21 mouse cellular contexts compared by ENCODE assay signal in the genomic region with DNA sequence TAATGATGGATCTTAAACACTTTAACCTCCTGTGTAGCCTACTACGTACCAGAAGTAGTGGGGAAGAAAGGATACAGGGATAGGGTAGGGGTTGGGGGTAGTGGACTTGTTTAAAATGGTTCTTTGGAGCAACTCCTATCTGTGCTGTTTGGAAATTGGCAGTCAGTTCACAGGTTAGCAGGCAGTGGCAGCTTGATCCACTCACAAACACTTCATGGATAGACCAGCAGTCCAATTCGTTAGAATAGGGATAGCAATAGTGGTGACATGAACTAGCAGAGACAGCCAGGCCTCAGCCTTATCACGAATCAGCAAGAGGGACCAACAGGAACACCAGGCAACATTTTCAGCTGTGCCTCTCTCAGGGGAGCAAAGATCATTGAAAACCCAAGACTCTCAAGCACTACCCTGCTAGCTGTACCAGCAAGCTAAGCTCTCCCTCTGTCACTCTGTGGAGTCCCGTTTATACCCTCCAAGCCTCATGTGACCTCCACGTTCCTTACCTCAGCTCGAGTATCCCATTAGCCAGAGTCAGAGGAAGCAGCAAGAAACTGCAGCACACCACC. TPM values are rescaled to one million over a fixed set of nuclear protein-coding genes. Genes with fewer than 3 reads are reported as not detected.
DNase-seq lines count a peak whose midpoint lies in the region; ATAC-seq and TF ChIP-seq lines count a peak whose summit lies in the region.
"Had no signal": no experiment of that assay in that cellular context is flagged by ENCODE, and none has a peak within 500 bp of the region (broad histone marks: within the 10 kb centered on the region; RNA-seq: fewer than 3 reads in every experiment).

No protein-coding gene starts in this region.

- 0 out of 2 replicates have a peak, but pooled peaks have one; percentile 29 for TF ChIP-seq POLR2A in heart, adult 2 months (IDR thresholded peaks at IDR 0.05; ENCODE audit: insufficient read depth, low read depth, low read length)
- TF ChIP-seq POLR2A in CH12.LX (IDR thresholded peaks at IDR 0.05; ENCODE audit: low read depth, low read length), result no peak

- ATAC-seq in heart, embryonic 14.5 days (ENCODE audit: insufficient number of reproducible peaks, insufficient read depth, low FRiP score, low read depth), result no peak
- peak; percentile 63 for ATAC-seq in heart, postnatal 0 days (ENCODE audit: insufficient read depth, low read depth)
- ATAC-seq: forebrain, embryonic 14.5 days; hindbrain, postnatal 0 days had no signal

- peak overlapping the region; percentile 65 for H3K27ac ChIP-seq in heart, adult 2 months
- H3K27ac ChIP-seq in heart, embryonic 14.5 days (replicated peaks in 1 of 2; ENCODE audit: control insufficient read depth in 1 of 2, insufficient read depth in 1 of 2, low read depth in 2 of 2, low read length in 2 of 2), result peak overlapping the region; percentile 15 to 50; a peak in 3 of 4 replicates
- H3K27ac ChIP-seq in CH12.LX (ENCODE audit: insufficient read depth, low read depth), result no peak overlapping the region
- H3K27ac ChIP-seq in heart, postnatal 0 days (ENCODE audit: low read depth), result peak overlapping the region; percentile 76
- H3K27ac ChIP-seq: embryonic facial prominence, embryonic 15.5 days; forebrain, embryonic 10.5 days; gastrocnemius, adult 2 months; hindbrain, embryonic 13.5 days; hindbrain, postnatal 0 days had no signal

- intact Hi-C loops in heart, adult 2 months (cut with DNase I), result loop anchor here (5.0 kb wide), 2 partner anchors 51 to 69 kb away; no protein-coding TSS in a partner anchor
- intact Hi-C loops in heart, postnatal 14 days (cut with DNase I), result no loop called here
- intact Hi-C loops in heart, postnatal 36 days (cut with DNase I), result loop anchor here (5.0 kb wide), 1 partner anchor 69 kb away; no protein-coding TSS in a partner anchor

- no peaks in the 10 kb centered on the region for H3K9me3 ChIP-seq in heart, embryonic 14.5 days (ENCODE audit: control insufficient read depth, low read length)
- H3K9me3 ChIP-seq in CH12.LX (replicated peaks; ENCODE audit: low read length), result peaks cover 6% of the 10 kb centered on the region
- no peaks in the 10 kb centered on the region for H3K9me3 ChIP-seq in heart, postnatal 0 days (replicated peaks; ENCODE audit: control insufficient read depth, low read length)
- H3K9me3 ChIP-seq: embryonic facial prominence, embryonic 15.5 days; forebrain, embryonic 10.5 days; hindbrain, embryonic 13.5 days had no signal

- dilution Hi-C loops in CH12.LX (cut with MboI; ENCODE audit: extremely low pct_ligation_motif_present, extremely low pct_unique_long_range_greater_than_20kb, low sequenced_read_pairs), result no loop called here

- no peak overlapping the region for H3K4me3 ChIP-seq in heart, adult 2 months
- no peak overlapping the region for H3K4me3 ChIP-seq in heart, embryonic 14.5 days (ENCODE audit: control insufficient read depth in 1 of 2, insufficient read depth in 1 of 2, low read depth in 1 of 2, low read length in 2 of 2)
- H3K4me3 ChIP-seq in CH12.LX (replicated peaks in 1 of 3; ENCODE audit: low read depth in 2 of 3, low read length in 2 of 3, poor library complexity in 1 of 3), result no peak overlapping the region
- no peak overlapping the region for H3K4me3 ChIP-seq in heart, postnatal 0 days (ENCODE audit: low read depth, low read length)
- H3K4me3 ChIP-seq: embryonic facial prominence, embryonic 15.5 days; erythroblast, embryonic 14.5 days; forebrain, embryonic 10.5 days; gastrocnemius, adult 2 months; hindbrain, embryonic 13.5 days had no signal

- H3K27me3 ChIP-seq in heart, adult 2 months (ENCODE audit: control insufficient read depth, insufficient read depth, low read length), result no peaks in the 10 kb centered on the region
- no peaks in the 10 kb centered on the region for H3K27me3 ChIP-seq in heart, embryonic 14.5 days (ENCODE audit: control insufficient read depth, insufficient read depth, low read length)
- no peaks in the 10 kb centered on the region for H3K27me3 ChIP-seq in CH12.LX (replicated peaks)
- no peaks in the 10 kb centered on the region for H3K27me3 ChIP-seq in heart, postnatal 0 days (ENCODE audit: control insufficient read depth, insufficient read depth, low read length)
- H3K27me3 ChIP-seq: embryonic facial prominence, embryonic 15.5 days; hindbrain, embryonic 13.5 days had no signal

- WGBS in heart, adult 2 months, result 46% methylated on average over 6 of the region's 6 CpGs
- 37% methylated on average over 6 of the region's 6 CpGs for WGBS in heart, embryonic 14.5 days
- 29% methylated on average over 6 of the region's 6 CpGs for WGBS in heart, postnatal 0 days

- DNase-seq in heart, adult 2 months, result peak in 1 of 2 experiments; percentile 55
- no peak for DNase-seq in heart, postnatal 14 days
- DNase-seq in heart, postnatal 36 days, result no peak
- DNase-seq in CH12.LX (ENCODE audit: extremely low read depth) (no peak), adipocyte (ENCODE audit: low spot score) (no peak)
- peak; percentile 72 for DNase-seq in heart, postnatal 0 days (ENCODE audit: low spot score)
- DNase-seq: adrenal gland, adult 8-10 months; adrenal gland, postnatal 36 days; cerebellum, adult 2 months; cerebellum, postnatal 10 days; gastrocnemius, adult 2 months; kidney, adult 11 months; kidney, adult 9 months had no signal

- no peak overlapping the region for H3K4me2 ChIP-seq in heart, embryonic 14.5 days (ENCODE audit: low read length)
- no peak overlapping the region for H3K4me2 ChIP-seq in CH12.LX (ENCODE audit: insufficient read depth, low read depth, poor library complexity, severe bottlenecking)
- no peak overlapping the region for H3K4me2 ChIP-seq in heart, postnatal 0 days (ENCODE audit: low read depth, low read length)
- H3K4me2 ChIP-seq: embryonic facial prominence, embryonic 15.5 days; hindbrain, embryonic 13.5 days had no signal

- TF ChIP-seq RAD21 in CH12.LX (IDR thresholded peaks at IDR 0.05; ENCODE audit: low read depth, low read length), result no peak

- peak; percentile 57; the same call in 1 of the 2 replicates for TF ChIP-seq EP300 in heart, adult 2 months (IDR thresholded peaks at IDR 0.05; ENCODE audit: insufficient read depth, low read depth, low read length)
- no peak for TF ChIP-seq EP300 in CH12.LX (IDR thresholded peaks at IDR 0.05; ENCODE audit: low read length)
- no peak for TF ChIP-seq EP300 in heart, postnatal 0 days (IDR thresholded peaks at IDR 0.05; ENCODE audit: low read depth)

- H3K9ac ChIP-seq in heart, adult 2 months (ENCODE audit: low read depth, low read length), result no peak overlapping the region
- H3K9ac ChIP-seq in heart, embryonic 14.5 days (ENCODE audit: low read length), result no peak overlapping the region
- H3K9ac ChIP-seq in CH12.LX (ENCODE audit: insufficient read depth, low read depth), result no peak overlapping the region
- no peak overlapping the region for H3K9ac ChIP-seq in heart, postnatal 0 days (replicated peaks; ENCODE audit: low read depth, low read length)
- H3K9ac ChIP-seq: embryonic facial prominence, embryonic 15.5 days; hindbrain, embryonic 13.5 days had no signal

- in situ Hi-C loops in CH12.LX (cut with MboI; ENCODE audit: low pct_ligation_motif_present, low pct_unique_long_range_greater_than_20kb, low sequenced_read_pairs), result loop anchor here (5.0 kb wide), 1 partner anchor 34 kb away; a partner anchor contains a TSS

- no peaks in the 10 kb centered on the region for H3K36me3 ChIP-seq in heart, adult 2 months (ENCODE audit: control insufficient read depth, insufficient read depth, low read length)
- H3K36me3 ChIP-seq in heart, embryonic 14.5 days (ENCODE audit: control insufficient read depth, insufficient read depth, low read length), result no peaks in the 10 kb centered on the region
- H3K36me3 ChIP-seq in CH12.LX (replicated peaks in 1 of 2; ENCODE audit: control insufficient read depth in 1 of 2, insufficient read depth in 1 of 2, low read length in 1 of 2), result no peaks in the 10 kb centered on the region
- no peaks in the 10 kb centered on the region for H3K36me3 ChIP-seq in heart, postnatal 0 days (replicated peaks; ENCODE audit: control insufficient read depth, insufficient read depth, low read length)
- H3K36me3 ChIP-seq: embryonic facial prominence, embryonic 15.5 days; forebrain, embryonic 10.5 days; hindbrain, embryonic 13.5 days had no signal

- H3K4me1 ChIP-seq in heart, adult 2 months (ENCODE audit: control insufficient read depth, insufficient read depth, low read length), result peaks cover 7% of the 10 kb centered on the region
- peaks cover 8 to 20% of the 10 kb centered on the region in 2 experiments; a peak in 3 of 4 replicates for H3K4me1 ChIP-seq in heart, embryonic 14.5 days (ENCODE audit: control insufficient read depth in 2 of 2, insufficient read depth in 2 of 2, low read length in 2 of 2)
- H3K4me1 ChIP-seq in CH12.LX (ENCODE audit: control insufficient read depth in 1 of 2, insufficient read depth in 2 of 2), result peaks cover 0 to 10% of the 10 kb centered on the region in 2 experiments; a peak in 3 of 4 replicates
- H3K4me1 ChIP-seq in heart, postnatal 0 days (ENCODE audit: control insufficient read depth, insufficient read depth), result no peaks in the 10 kb centered on the region

- TF ChIP-seq CTCF in heart, adult 2 months (IDR thresholded peaks at IDR 0.05), result no peak
- no peak for TF ChIP-seq CTCF in CH12.LX (conservative IDR thresholded peaks at IDR 0.05 in 1 of 2, IDR thresholded peaks at IDR 0.05 in 1 of 2; ENCODE audit: low read depth in 2 of 2, low read length in 2 of 2)
- TF ChIP-seq CTCF in heart, postnatal 0 days (IDR thresholded peaks at IDR 0.05; ENCODE audit: low read depth), result no peak

- no peaks in the 10 kb centered on the region for H3K79me2 ChIP-seq in heart, adult 2 months (replicated peaks; ENCODE audit: control insufficient read depth, insufficient read depth, low read length)
- no peaks in the 10 kb centered on the region for H3K79me2 ChIP-seq in CH12.LX (replicated peaks; ENCODE audit: control insufficient read depth, extremely low read depth, insufficient read depth, poor library complexity, severe bottlenecking)

RNA-seq across cellular contexts. Expression of a gene that starts 14.1 kb away (rescaled TPM):
- total RNA-seq in heart, adult 2 months (2021), result 100 to 1,000 TPM; 213 to 276 TPM
- polyA plus RNA-seq in heart, adult 2 months (2012; rRNA removed), result 119 and 283 TPM in 2 replicates
- 100 to 1,000 TPM; 249 to 263 TPM for total RNA-seq in heart, postnatal 14 days (2021)
- polyA plus RNA-seq in heart, embryonic 14.5 days (2014; fragmentation: Nextera tagmentation; extraction: Ambion mirVana), result 314 and 344 TPM in 2 replicates
- total RNA-seq in heart, postnatal 36 days (2021), result 100 to 1,000 TPM; 254 to 268 TPM
- 127 and 139 TPM in 2 replicates for total RNA-seq in CH12.LX (2012; rRNA removed)
- 219 and 225 TPM in 2 replicates for total RNA-seq in CH12.LX (2014; rRNA removed)
- 233 and 294 TPM in 2 replicates for polyA plus RNA-seq in CH12.LX (2012; ENCODE audit: insufficient read length, low read depth)
- total RNA-seq in heart, postnatal 0 days (2014; rRNA removed; ENCODE audit: low replicate concordance), result 92.5 and 111 TPM in 2 replicates
- polyA plus RNA-seq in heart, postnatal 0 days (2015; fragmentation: Nextera tagmentation; extraction: Ambion mirVana), result 293 and 300 TPM in 2 replicates

RNA-seq across cellular contexts. Expression of a gene that starts 34.1 kb away (rescaled TPM):
- 10 to 100 TPM; 11.8 to 14.5 TPM for total RNA-seq in heart, adult 2 months (2021)
- polyA plus RNA-seq in heart, adult 2 months (2012; rRNA removed), result 36.3 and 56.3 TPM in 2 replicates
- total RNA-seq in heart, postnatal 14 days (2021), result 10 to 100 TPM; 23.4 to 27.5 TPM
- 6.9 and 8.8 TPM in 2 replicates for polyA plus RNA-seq in heart, embryonic 14.5 days (2014; fragmentation: Nextera tagmentation; extraction: Ambion mirVana)
- 10 to 100 TPM; 14.4 to 17.7 TPM for total RNA-seq in heart, postnatal 36 days (2021)
- total RNA-seq in CH12.LX (2012; rRNA removed) (9.2 and 13.8 TPM in 2 replicates), CH12.LX (2014; rRNA removed) (4.7 and 5.4 TPM in 2 replicates)
- polyA plus RNA-seq in CH12.LX (2012; ENCODE audit: insufficient read length, low read depth), result 15.3 and 15.7 TPM in 2 replicates
- 12.8 and 34.4 TPM in 2 replicates for total RNA-seq in heart, postnatal 0 days (2014; rRNA removed; ENCODE audit: low replicate concordance)
- 7.6 and 8.3 TPM in 2 replicates for polyA plus RNA-seq in heart, postnatal 0 days (2015; fragmentation: Nextera tagmentation; extraction: Ambion mirVana)
- total RNA-seq: hematopoietic stem cell, adult 5-6 weeks had no signal
